Mouse (Mus musculus): ENCODE measurements around the gene Il13.

DNA sequence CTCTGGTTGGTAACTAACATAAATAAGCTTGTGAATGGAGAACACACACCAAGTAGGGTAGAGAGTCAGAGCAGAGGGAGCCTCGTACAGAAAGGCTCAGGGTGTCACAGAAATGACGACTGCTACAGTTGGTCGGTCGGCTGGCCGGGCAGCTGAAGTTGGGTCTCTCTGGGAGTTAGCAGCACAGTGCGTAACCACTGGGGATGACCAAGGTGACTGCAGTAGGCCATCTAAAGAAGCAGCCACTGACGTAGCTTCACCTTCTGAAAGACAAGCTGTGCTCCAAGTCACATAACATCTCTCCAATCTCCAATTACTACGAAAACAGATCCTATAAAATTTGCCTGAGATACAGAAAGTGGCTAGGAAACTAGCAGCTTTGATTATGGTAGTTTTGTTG, 22.9 kb upstream of the Il13 start:
- TF ChIP-seq EP300 (IDR thresholded peaks at IDR 0.05; ENCODE audit: insufficient read depth, low read depth, low read length) = no peak
- no peak for TF ChIP-seq POLR2A (IDR thresholded peaks at IDR 0.05; ENCODE audit: insufficient read depth, low read depth, low read length)
